Mouse (Mus musculus) bone marrow, adult 2 months (tissue): ENCODE measurements around the gene Map3k6.

Source experiments
- CTCF ChIP-seq: fragments of 200-500 bp; IDR thresholded peaks from 2 replicates; pipeline ENCODE4 v1.5.1; 2011; ENCODE audit warnings: low read length, control low read depth; ENCODE audit not compliant: control insufficient read depth, insufficient read depth
- POLR2A ChIP-seq: fragments of 200-500 bp; IDR thresholded peaks from 2 replicates; pipeline ENCODE4 v1.6.1; 2011; ENCODE audit warnings: low read depth, mild to moderate bottlenecking, control low read depth, low read length, borderline replicate concordance; ENCODE audit not compliant: control insufficient read depth

GRCm38 (mm10) chr4:133266248-133266880, 25.7 kb downstream of the Map3k6 start:
- no peak for TF ChIP-seq CTCF
- no peak for TF ChIP-seq POLR2A
